Mouse (Mus musculus): ENCODE measurements around the gene Dcst1. TPM values are rescaled to one million over a fixed set of nuclear protein-coding genes. Genes with fewer than 3 reads are reported as not detected.
A peak's percentile ranks its signal among the peaks of the same experiment; 100 is the strongest.

Dcst1 gene
- polyA plus RNA-seq, 1 experiment from 2014 or later, result 0.68 TPM

DNA sequence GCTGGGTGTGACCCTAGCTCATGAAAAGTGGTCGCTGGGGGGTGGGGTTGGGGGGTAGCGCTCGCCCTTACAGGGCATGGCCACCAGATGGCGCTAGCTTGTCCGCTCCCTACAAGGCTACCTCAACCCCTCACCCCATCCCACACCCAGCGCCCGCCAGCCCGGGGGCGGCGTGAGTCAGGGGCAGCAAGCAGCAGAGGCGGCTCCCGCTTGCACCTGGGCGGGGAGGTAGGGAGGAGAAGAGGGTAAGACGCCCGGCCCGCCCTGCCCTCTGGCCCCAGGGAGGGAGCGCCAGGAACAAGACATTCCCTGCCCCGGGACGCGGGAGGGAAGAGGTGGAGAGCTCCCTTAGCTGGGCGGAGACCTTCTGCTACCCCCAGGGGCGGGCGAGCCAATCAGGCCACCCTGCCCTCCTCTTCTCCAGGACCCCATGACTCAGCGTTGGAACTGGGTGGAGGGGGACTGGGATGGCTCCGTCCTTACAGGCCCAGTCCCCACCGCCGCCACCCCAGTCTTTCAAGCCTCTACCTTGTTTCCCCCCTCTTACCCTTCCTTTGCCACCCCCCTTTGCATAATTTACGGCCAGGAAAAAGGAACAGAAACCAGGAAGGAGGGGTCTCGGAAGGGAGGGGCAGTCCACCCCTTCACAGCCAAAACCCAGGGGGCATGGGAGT is 13.5 kb upstream of the Dcst1 start:
- WGBS, result 2% methylated on average over 29 of the region's 29 CpGs
- Histone ChIP-seq H3K4me3 (peak overlapping the region; percentile 51), H3K4me1 (peaks cover 13% of the 10 kb centered on the region; the same call in 1 of the 2 replicates), H3K27ac (no peak overlapping the region), H3K27me3 (replicated peaks) (no peaks in the 10 kb centered on the region), H3K4me2 (replicated peaks) (peak overlapping the region; percentile 75), H3K9ac (peak overlapping the region; percentile 64), H3K36me3 (no peaks in the 10 kb centered on the region), H3K9me3 (no peaks in the 10 kb centered on the region)
- peak; percentile 92 for ATAC-seq (ENCODE audit: low FRiP score, low read depth)

DNA sequence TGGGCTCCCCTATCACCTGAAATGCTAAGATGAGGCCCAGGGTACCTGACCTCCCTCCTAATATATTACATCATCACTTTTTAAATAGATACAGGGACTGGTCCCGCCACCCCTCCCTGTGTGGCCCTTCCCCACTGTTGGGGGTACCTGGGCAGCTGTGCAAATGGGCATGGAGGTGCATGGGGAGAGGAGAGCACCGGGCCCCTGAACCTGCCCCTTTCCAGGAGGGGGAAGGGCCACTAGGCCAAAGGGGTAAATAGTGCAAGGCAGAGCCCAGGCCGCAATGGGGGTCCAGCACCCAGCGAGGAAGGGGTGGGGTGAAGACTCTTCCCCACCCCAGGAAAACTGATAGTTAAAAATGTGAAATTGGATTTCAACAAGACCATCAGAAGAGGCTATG is 12.8 kb upstream of the Dcst1 start:
- H3K4me3 ChIP-seq, result no peak overlapping the region
- H3K4me1 ChIP-seq, result peaks cover 13% of the 10 kb centered on the region; the same call in 1 of the 2 replicates
- H3K9me3 ChIP-seq, result no peaks in the 10 kb centered on the region
- no peak overlapping the region for H3K27ac ChIP-seq
- H3K4me2 ChIP-seq (replicated peaks), result peak overlapping the region; percentile 75
- H3K36me3 ChIP-seq, result no peaks in the 10 kb centered on the region
- no peaks in the 10 kb centered on the region for H3K27me3 ChIP-seq (replicated peaks)
- ATAC-seq (ENCODE audit: low FRiP score, low read depth), result no peak
- no peak overlapping the region; the same call in 1 of the 2 replicates for H3K9ac ChIP-seq
- WGBS, result 74% methylated on average over 4 of the region's 4 CpGs

DNA sequence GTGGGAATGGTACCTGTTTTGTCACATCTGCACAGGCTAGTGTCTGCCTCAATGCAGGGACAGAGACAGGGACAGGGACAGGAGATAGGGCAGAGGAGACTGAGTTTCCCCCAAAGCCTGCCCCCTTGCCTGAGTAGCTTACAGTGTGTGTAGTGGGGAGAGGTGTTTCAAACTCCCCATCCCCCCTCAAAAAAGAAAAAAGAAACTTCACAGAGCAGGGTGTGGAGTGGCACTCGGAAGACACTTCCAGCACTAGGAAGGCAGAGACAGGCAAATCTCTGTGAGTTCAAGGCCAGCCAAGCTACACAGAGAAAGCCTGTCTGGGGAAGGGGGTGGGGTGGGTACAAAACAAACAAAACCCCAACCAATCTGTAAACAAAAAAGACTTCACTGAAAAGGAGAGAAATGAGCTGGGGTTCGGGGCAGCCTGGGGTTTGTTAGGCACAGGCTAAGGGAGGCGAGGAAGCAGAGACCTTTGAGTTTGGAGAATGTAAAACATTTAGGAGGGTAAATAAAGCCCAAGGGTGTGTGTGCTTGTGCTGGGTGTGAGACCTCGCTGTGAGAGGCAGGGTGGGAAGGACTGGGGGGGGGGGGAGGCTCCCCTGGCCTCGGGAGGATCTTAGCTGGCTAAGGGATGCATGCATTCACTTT is 8.7 kb upstream of the Dcst1 start:
- H3K27ac ChIP-seq, result no peak overlapping the region
- H3K9ac ChIP-seq, result no peak overlapping the region
- H3K4me2 ChIP-seq (replicated peaks), result no peak overlapping the region
- H3K4me3 ChIP-seq, result no peak overlapping the region
- WGBS, result 43% methylated on average over 5 of the region's 5 CpGs
- H3K4me1 ChIP-seq, result peaks cover 10% of the 10 kb centered on the region; the same call in 1 of the 2 replicates
- no peaks in the 10 kb centered on the region for H3K9me3 ChIP-seq
- H3K36me3 ChIP-seq, result no peaks in the 10 kb centered on the region
- no peak for ATAC-seq (ENCODE audit: low FRiP score, low read depth)
- no peaks in the 10 kb centered on the region for H3K27me3 ChIP-seq (replicated peaks)

DNA sequence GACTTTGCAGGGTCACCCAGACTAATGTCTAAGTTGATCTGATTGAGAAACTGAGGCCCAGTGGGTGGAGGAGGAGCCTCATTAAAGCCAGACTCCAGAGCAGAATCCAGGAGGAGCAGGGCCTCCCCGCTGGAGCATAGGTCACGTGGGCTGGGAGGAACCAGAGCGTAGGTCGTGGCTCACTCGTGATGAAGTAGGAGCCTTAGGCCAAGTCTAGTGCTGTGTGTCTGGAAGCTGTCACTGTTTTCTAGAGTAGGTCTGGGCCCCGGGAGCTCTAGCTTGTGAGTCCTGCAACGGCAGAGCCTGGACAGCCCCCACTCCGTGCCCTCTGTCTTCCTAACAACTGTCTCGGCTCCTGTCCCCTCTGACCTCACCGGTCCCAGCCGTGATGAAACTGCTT is 2.3 kb upstream of the Dcst1 start:
- ATAC-seq (ENCODE audit: low FRiP score, low read depth), result no peak
- Histone ChIP-seq H3K4me1 (no peaks in the 10 kb centered on the region), H3K4me2 (replicated peaks) (no peak overlapping the region), H3K4me3 (no peak overlapping the region), H3K9me3 (no peaks in the 10 kb centered on the region), H3K27ac (no peak overlapping the region), H3K36me3 (no peaks in the 10 kb centered on the region), H3K27me3 (replicated peaks) (no peaks in the 10 kb centered on the region), H3K9ac (no peak overlapping the region)
- WGBS, result 79% methylated on average over 11 of the region's 11 CpGs

DNA sequence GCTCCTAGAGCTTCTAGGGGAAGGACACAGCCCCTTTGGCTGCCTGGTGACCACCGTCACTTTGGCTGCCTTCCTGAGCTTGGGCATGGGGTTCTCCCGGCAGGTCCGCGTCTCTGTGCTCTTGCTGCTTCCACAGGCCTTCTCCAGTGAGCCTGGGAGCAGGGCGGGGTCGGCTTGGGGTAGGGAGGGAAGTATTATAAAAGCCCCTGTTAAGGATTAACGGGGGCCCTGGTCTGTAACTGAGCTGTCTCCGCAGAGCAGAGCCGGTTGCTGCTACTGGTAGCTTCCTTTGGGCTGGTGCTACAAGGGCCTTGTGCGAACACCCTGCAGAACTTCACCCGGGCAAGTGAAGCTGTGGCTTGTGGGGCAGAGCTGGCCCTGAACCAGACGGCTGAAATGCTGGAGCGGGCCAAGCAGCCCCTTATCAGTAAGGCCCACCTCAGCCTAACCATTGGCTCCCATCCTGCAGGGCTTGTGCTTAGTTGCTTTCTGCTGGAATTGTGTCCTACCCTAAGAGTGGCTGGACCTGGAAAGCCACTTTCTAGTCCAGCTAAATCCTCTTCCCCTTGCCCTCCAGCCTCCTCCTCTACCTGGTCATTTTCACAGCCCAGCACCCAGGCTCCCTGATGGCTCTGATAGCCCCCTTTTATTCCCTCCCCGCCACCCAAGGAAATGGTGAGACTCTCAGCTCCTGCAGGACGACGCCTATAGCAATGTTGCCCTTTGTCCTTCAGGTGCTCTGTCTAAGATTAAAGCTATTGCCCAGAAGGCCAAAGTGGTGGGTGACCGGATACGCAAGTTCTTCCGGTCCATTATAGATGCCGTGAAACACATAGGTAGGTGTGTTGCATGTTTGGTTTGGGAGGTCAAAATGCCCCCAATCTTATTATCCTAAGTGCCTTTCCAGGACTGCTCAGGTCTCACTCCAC is 697 bp upstream of the Dcst1 start:
- H3K9me3 ChIP-seq, result no peaks in the 10 kb centered on the region
- no peak overlapping the region for H3K4me3 ChIP-seq
- no peak overlapping the region for H3K9ac ChIP-seq
- WGBS, result 71% methylated on average over 20 of the region's 20 CpGs
- no peak for ATAC-seq (ENCODE audit: low FRiP score, low read depth)
- no peaks in the 10 kb centered on the region for H3K36me3 ChIP-seq
- no peaks in the 10 kb centered on the region for H3K27me3 ChIP-seq (replicated peaks)
- H3K27ac ChIP-seq, result no peak overlapping the region
- H3K4me2 ChIP-seq (replicated peaks), result no peak overlapping the region
- no peaks in the 10 kb centered on the region for H3K4me1 ChIP-seq

DNA sequence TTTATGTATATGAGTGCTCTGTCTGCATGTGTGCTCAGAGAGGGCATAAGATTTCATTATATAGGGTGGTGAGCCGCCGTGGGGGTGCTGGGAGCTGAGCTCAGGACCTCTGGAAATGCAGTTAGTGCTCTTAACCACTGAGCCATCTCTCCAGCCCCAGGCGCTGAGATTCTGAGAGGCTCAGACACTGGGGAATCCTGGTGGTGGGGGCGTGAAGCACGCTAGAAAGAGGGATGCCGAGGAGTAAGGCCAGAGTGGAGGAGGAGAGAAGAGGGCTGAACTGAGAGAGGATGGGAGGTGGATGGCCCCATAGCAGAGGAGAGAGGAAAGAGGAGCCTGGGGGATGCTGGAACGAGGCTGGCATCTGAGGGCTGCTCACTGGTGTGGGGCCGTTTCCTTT is 422 bp downstream of the Dcst1 start:
- no peaks in the 10 kb centered on the region for H3K36me3 ChIP-seq
- no peak overlapping the region for H3K4me3 ChIP-seq
- no peak for ATAC-seq (ENCODE audit: low FRiP score, low read depth)
- H3K9ac ChIP-seq, result no peak overlapping the region
- no peaks in the 10 kb centered on the region for H3K4me1 ChIP-seq
- no peak overlapping the region for H3K27ac ChIP-seq
- no peaks in the 10 kb centered on the region for H3K9me3 ChIP-seq
- no peak overlapping the region for H3K4me2 ChIP-seq (replicated peaks)
- WGBS, result 66% methylated on average over 8 of the region's 8 CpGs
- no peaks in the 10 kb centered on the region for H3K27me3 ChIP-seq (replicated peaks)

DNA sequence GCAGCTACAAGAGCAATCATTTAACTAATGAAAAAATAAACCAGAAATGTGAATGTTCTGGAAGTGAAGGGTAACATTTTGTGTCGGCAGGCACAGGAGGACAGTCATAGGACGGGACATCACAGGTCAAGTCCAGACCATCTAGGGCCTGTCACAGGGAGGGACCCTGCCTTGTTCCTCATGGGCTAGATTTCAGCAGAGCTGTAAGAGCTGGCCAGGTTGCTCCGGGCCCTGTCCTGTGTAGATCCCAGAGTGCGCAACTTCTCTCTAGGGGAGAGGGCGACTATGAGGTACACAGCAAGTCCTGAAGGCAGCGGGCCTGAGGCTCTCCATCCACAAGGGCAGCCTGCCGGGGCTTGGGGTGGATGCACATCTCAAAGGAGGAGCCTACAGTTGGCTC is 3.4 kb downstream of the Dcst1 start, which contains the start of gene Dcst2:
Gene Dcst2 (plus strand): TSS at position 301 of the 400 bp plus-strand sequence.
- WGBS, result 84% methylated on average over 7 of the region's 7 CpGs
- H3K36me3 ChIP-seq, result no peaks in the 10 kb centered on the region
- H3K9me3 ChIP-seq, result no peaks in the 10 kb centered on the region
- no peak within 1 kb of the TSS for H3K4me2 ChIP-seq (replicated peaks)
- H3K27me3 ChIP-seq (replicated peaks), result no peaks in the 10 kb centered on the region
- no peak within 1 kb of the TSS for H3K9ac ChIP-seq
- no peak for ATAC-seq (ENCODE audit: low FRiP score, low read depth)
- H3K4me3 ChIP-seq, result no peak within 1 kb of the TSS
- H3K4me1 ChIP-seq, result no peaks in the 10 kb centered on the region
- H3K27ac ChIP-seq, result no peak within 1 kb of the TSS

DNA sequence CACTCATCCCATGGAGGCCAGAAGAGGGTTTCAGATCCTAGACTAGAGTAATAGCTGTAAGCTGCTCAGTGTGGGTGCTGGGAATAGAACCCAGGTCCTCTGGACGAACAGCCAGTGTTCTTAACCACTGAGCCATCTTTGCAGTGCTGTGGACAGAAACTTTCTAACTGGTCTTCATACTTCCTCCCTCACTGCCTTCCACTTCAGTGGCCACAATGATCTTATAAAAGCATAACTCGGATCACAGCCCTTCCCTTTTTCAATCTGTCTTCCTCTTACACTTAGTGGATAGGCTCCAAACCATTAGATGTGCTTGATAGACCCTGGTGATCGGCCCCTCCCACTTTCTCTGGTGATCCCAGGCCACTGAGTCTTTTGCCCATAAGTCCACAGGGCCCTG is 4.8 kb downstream of the Dcst1 start:
- Histone ChIP-seq H3K27ac (no peak overlapping the region), H3K9ac (no peak overlapping the region), H3K36me3 (no peaks in the 10 kb centered on the region), H3K27me3 (replicated peaks) (no peaks in the 10 kb centered on the region), H3K4me3 (no peak overlapping the region), H3K4me1 (no peaks in the 10 kb centered on the region), H3K9me3 (no peaks in the 10 kb centered on the region), H3K4me2 (replicated peaks) (no peak overlapping the region)
- WGBS, result 79% methylated on average over 3 of the region's 3 CpGs
- no peak for ATAC-seq (ENCODE audit: low FRiP score, low read depth)

DNA sequence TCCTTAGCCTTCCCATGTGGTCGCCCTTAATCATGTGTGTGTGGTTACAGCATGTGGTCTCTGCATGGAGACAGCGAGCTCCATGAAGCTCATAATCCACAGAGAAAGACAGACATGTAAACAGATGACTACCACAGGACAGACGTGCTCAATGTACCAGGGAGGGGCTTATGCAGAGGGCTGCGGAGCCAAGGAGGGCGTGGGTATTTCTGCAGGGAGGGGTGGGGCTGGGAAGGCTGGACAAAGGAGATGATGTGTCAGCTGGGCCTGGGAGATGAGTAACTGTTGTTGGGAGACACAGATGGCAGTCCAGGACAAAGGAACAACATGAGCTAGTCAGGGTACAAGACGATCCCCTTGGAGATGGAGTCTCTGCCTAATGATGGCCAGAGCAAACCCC is 5.4 kb downstream of the Dcst1 start:
- no peak overlapping the region for H3K27ac ChIP-seq

DNA sequence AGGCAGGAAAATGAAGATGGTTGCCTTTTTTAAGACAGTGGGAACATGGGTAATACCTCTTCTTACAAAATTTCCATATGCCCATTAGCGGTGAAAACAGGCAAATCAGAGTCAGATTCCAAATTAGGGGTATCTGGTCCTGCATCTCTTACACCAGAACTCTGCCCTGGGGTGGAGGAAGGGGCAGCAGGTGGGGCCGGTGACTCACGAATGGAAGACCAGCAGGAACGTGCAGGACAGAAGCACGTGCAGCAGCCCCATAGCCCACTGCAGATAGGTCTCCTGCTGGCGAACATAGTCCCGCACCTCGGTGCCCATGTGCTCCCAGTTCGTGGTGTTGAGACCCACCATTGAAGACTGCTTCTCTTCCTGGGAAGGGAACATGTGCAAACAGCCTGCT is 9.0 kb downstream of the Dcst1 start:
- Histone ChIP-seq H3K9ac (no peak overlapping the region), H3K36me3 (no peaks in the 10 kb centered on the region), H3K4me3 (no peak overlapping the region), H3K4me1 (0 out of 2 replicates have a peak, but pooled peaks cover 4% of the 10 kb centered on the region), H3K27me3 (replicated peaks) (no peaks in the 10 kb centered on the region), H3K27ac (no peak overlapping the region), H3K4me2 (replicated peaks) (no peak overlapping the region), H3K9me3 (no peaks in the 10 kb centered on the region)
- ATAC-seq (ENCODE audit: low FRiP score, low read depth), result no peak
- WGBS, result 72% methylated on average over 9 of the region's 9 CpGs

More for the DNA sequence above, 5.4 kb downstream of the Dcst1 start:
- WGBS, result 68% methylated on average over 6 of the region's 6 CpGs
- H3K9me3 ChIP-seq, result no peaks in the 10 kb centered on the region
- H3K27me3 ChIP-seq (replicated peaks), result no peaks in the 10 kb centered on the region
- H3K9ac ChIP-seq, result no peak overlapping the region
- H3K36me3 ChIP-seq, result no peaks in the 10 kb centered on the region
- no peak overlapping the region for H3K4me2 ChIP-seq (replicated peaks)
- 0 out of 2 replicates have a peak, but pooled peaks cover 4% of the 10 kb centered on the region for H3K4me1 ChIP-seq
- H3K4me3 ChIP-seq, result no peak overlapping the region
- ATAC-seq (ENCODE audit: low FRiP score, low read depth), result no peak

DNA sequence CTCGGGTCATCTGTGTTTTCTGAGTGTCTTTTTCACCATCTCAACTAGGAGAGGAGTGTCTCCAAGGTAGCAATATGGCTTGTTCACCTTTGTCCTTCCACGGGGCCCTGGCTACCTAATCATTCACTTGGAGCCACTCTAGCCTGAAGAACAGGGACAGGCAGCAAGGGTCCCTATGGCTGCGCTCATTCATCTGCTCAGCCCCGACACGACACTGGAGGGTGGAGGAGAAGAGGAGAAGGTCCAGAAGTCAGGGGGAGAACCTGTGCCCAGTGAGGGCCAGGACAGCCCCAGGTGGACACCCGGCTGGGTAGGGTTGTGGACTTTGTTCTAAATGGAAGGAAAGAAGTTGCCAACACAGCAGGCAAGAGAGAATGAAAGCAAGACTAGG is 9.5 kb downstream of the Dcst1 start:
- H3K4me1 ChIP-seq, result peaks cover 6% of the 10 kb centered on the region; the same call in 1 of the 2 replicates
- 82% methylated on average over 6 of the region's 6 CpGs for WGBS
- H3K27me3 ChIP-seq (replicated peaks), result 0 out of 2 replicates have a peak, but pooled peaks cover 2% of the 10 kb centered on the region
- H3K4me3 ChIP-seq, result no peak overlapping the region
- H3K36me3 ChIP-seq, result no peaks in the 10 kb centered on the region
- ATAC-seq (ENCODE audit: low FRiP score, low read depth), result no peak
- H3K9me3 ChIP-seq, result no peaks in the 10 kb centered on the region
- no peak overlapping the region for H3K27ac ChIP-seq
- H3K4me2 ChIP-seq (replicated peaks), result no peak overlapping the region
- H3K9ac ChIP-seq, result no peak overlapping the region

All from neural tube, embryonic 12.5 days (tissue).